Mouse (Mus musculus) heart, adult 8-10 months (tissue): ENCODE data around the gene Olfml2a. TPM values are rescaled to one million over a fixed set of nuclear protein-coding genes. Genes with fewer than 3 reads are reported as not detected.

Source experiments
- DNase-seq: peaks from one replicate; pipeline ENCODE4 v3.0.0; 2022; ENCODE audit warnings: low spot score
- total RNA-seq, 4 experiments: library from RNA; stranded (reverse); gene quantifications; 2 replicates each; pipeline ENCODE4 v1.2.4; 2022

The Olfml2a gene
- total RNA-seq, 4 experiments from 2014 or later: 3.2 to 3.9 (median 3.6) TPM

DNA sequence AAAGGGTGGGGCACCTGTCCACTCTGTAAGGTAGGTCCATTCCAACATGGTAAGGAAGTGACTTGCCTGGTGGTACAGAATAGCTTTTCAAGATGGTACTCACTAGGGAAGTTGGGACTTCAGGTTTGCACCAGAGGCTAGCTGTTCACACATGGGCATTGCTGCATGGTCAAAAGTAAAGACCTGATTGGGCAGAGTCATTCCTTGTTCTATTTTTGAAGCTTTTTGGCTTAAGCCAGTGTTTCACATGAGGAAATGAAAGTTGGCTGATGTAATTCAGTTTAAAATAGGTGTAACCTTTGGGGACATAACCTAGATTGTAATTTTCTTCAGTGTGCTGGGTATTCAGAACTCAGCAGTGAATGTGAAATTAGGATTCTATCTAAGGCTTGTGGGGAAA is 79.5 kb downstream of the Olfml2a start:
- peak; percentile 55 for DNase-seq

DNA sequence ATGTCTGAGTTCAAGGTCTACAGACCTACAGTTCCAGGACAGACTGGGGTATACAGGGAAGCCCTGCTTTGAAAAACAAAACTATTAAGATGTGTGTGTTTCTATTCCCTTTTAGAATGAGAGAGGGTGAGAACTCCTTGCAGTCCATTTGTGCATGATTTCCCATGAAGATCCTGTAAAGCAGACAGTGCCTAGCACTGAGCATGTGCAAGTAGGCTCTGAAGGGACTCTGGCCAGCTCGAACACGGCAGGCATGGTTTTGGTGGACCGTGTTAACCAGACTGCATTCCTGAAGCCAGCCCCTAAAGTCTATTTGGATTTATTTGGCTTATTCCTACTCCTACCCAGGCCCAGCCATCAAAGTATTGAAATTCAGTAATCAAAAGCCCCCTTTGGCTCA is 80.2 kb downstream of the Olfml2a start:
- no peak for DNase-seq

DNA sequence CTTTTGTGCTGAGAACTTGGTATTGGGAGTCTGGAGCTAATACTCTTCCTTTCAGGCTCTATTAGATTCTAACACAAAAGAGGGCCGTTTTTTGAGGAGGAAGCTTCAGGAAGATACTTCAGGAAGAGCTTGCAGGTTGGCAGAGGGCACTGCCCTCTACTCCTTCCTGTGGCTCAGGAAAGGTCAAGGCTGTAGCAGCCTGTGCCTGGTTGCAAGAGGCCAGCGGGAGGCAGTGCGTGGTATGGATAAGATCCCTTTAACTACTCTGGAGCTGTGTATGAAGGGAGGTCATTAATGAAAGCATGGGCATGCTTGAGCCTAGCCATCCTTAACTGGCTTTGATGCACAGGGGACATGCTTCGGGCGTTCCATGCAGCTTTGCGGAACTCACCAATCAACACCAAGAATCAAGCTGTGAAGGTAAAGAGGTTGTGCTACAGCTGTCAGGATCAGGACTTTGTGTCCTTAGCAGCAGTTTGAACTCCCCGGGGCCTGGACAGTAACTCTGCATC is 81.0 kb downstream of the Olfml2a start:
- no peak for DNase-seq

Other genes with a start within 250 kb of the Olfml2a start
- not detected for gene Nr5a1, start 217.4 kb upstream of the Olfml2a start, total RNA-seq
- gene Nr6a1, start 4.3 kb upstream of the Olfml2a start, total RNA-seq: 1 to 10 TPM; 1.2 to 2.2 (median 1.9) TPM
- gene Wdr38, start 65.5 kb downstream of the Olfml2a start, total RNA-seq: under 1 TPM; 0.09 to 0.22 (median 0.13) TPM
- gene Arpc5l, start 73.4 kb downstream of the Olfml2a start, total RNA-seq: 100 to 1,000 TPM in 3 of 4 experiments, 10 to 100 TPM in 1; 90.3 to 125 (median 106) TPM
- gene Rpl35, start 73.6 kb downstream of the Olfml2a start, total RNA-seq: 100 to 1,000 TPM; 299 to 346 (median 322) TPM
- gene Golga1, start 133.6 kb downstream of the Olfml2a start, total RNA-seq: 10 to 100 TPM; 12.0 to 15.7 (median 14.1) TPM